Mouse (Mus musculus) spleen, adult 2 months (tissue): ENCODE results near the gene Dkc1.

Experiments used
- CTCF ChIP-seq: fragments of 200-500 bp; IDR thresholded peaks from 2 replicates; pipeline ENCODE4 v1.5.1; 2011; ENCODE audit warnings: mild to moderate bottlenecking, inconsistent platforms; ENCODE audit not compliant: insufficient read depth, insufficient read length, insufficient replicate concordance; ENCODE audit errors: extremely low read depth
- POLR2A ChIP-seq: fragments of 200-500 bp; IDR thresholded peaks from 2 replicates; pipeline ENCODE4 v1.6.1; 2011; ENCODE audit warnings: low read depth, low read length, inconsistent platforms

GRCm38 (mm10) chrX:75148414-75148813, 52.8 kb downstream of the Dkc1 start:
- no peak for TF ChIP-seq CTCF
- TF ChIP-seq POLR2A = no peak
